Mouse (Mus musculus) heart, adult 2 months (tissue): ENCODE measurements around the gene Srrm4.

Experiments used
- CTCF ChIP-seq: fragments of 200-600 bp; IDR thresholded peaks from 2 replicates; pipeline ENCODE4 v1.8.1; 2022; ENCODE audit warnings: antibody characterized with exemption, mild to moderate bottlenecking, moderate library complexity
- EP300 ChIP-seq: fragments of 200-500 bp; IDR thresholded peaks from 2 replicates; pipeline ENCODE4 v1.6.1; 2011; ENCODE audit warnings: low read depth, low read length, control low read depth; ENCODE audit not compliant: insufficient read depth

- TF ChIP-seq CTCF, result no peak
- no peak for TF ChIP-seq EP300
These were observed 134.7 kb downstream of the Srrm4 start for GRCm38 (mm10) chr5:116456796-116457515.
